15 mouse cellular contexts compared by ENCODE assay signal in the genomic region with DNA sequence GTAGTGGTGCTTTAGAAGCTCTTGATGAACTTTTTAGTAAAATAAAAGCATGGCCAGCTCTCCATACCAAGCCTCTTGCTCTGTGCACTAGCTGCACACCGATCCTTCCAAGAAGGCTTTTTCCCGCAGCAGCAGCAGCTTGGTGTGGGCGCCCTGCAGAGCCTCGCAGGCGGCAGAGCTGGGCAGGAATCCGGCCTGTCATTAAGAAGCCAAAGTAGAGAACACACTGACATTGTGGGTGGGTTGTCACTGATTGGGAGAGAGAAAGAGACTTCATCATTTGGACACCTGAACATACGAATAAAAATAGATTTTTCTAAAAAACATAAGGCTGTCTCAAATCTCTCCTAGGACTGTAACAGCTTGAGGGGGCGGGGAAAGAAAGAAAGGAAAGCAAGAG.
DNase-seq lines count a peak whose midpoint lies in the region; TF ChIP-seq lines count a peak whose summit lies in the region.
"Had no signal": no experiment of that assay in that cellular context is flagged by ENCODE, and none has a peak within 500 bp of the region (broad histone marks: within the 10 kb centered on the region; RNA-seq: fewer than 3 reads in every experiment).

No protein-coding gene starts in this region.

- intact Hi-C loops in heart, postnatal 14 days (cut with DNase I) = no loop called here
- intact Hi-C loops in left cerebral cortex, postnatal 4 days (cut with DNase I) = no loop called here

- H3K27ac ChIP-seq in layer of hippocampus, adult 2 months = peak overlapping the region; percentile 79
- H3K27ac ChIP-seq: hindbrain, embryonic 10.5 days; kidney, postnatal 0 days; limb, embryonic 13.5 days had no signal

- H3K4me3 ChIP-seq in layer of hippocampus, adult 2 months = no peak overlapping the region
- H3K4me3 ChIP-seq: hindbrain, embryonic 10.5 days; limb, embryonic 13.5 days had no signal

- DNase-seq in heart, adult 11 months = peak; percentile 34
- no peak for DNase-seq in heart, postnatal 14 days
- DNase-seq in cerebellum, adult 9-10 months = peak; percentile 77
- DNase-seq in layer of hippocampus, adult 2 months (ENCODE audit: low spot score in 2 of 2) = peak; percentile 68 to 82
- DNase-seq in left cerebral cortex, postnatal 4 days = peak; percentile 43
- no peak for DNase-seq in kidney, adult 8-10 months
- no peak for DNase-seq in urinary bladder, adult 18-20 months (ENCODE audit: low spot score in 2 of 2)
- DNase-seq in adrenal gland, adult 8-10 months = no peak
- DNase-seq: adrenal gland, adult 2 months; B cell, adult 2 months; lung, postnatal 10 days; thymus, postnatal 25 days had no signal

- TF ChIP-seq CTCF in layer of hippocampus, adult 2 months (conservative IDR thresholded peaks at IDR 0.05) = no peak

Comparison
In these comparisons a context has a peak if more than half of its experiments do, and no peak if none do; other contexts are left out.
1. DNase-seq: peak in heart, adult 11 months (single experiment), cerebellum, adult 9-10 months (single experiment), layer of hippocampus, adult 2 months (2 of 2) and left cerebral cortex, postnatal 4 days (single experiment); none in heart, postnatal 14 days (0 of 2), kidney, adult 8-10 months (0 of 2), urinary bladder, adult 18-20 months (0 of 2) and adrenal gland, adult 8-10 months (single experiment).